Mouse (Mus musculus) left cerebral cortex, postnatal 14 days (tissue): ENCODE measurements at regions not wholly inside any gene's neighbourhood (a gene's known extent, or its start where the extent isn't known, plus 50 kb on each side); places are given as distances from the start of the nearest gene placed in this dataset.
A peak's percentile ranks its signal among the peaks of the same experiment; 100 is the strongest.

Experiments
- DNase-seq, 2 experiments: peaks; one replicate each; pipeline ENCODE4 v3.0.0; 2021 to 2022; ENCODE audit warnings: low spot score in 2 of 2, mixed read lengths in 1 of 2
- intact Hi-C: fragments of 180-260 bp; cut with DNase I; formaldehyde crosslinking; loops from one replicate; pipeline ENCODE4 v1.15.1; 2025

GRCm38 (mm10) chr1:151045334-151045733 is 52.1 kb upstream of the Hmcn1 start:
- DNase-seq, result no peak
- intact Hi-C loops, result no loop called here

- intact Hi-C loops, result no loop called here
- no peak for DNase-seq
Observed at GRCm38 (mm10) chr1:151046626-151047025, 53.4 kb upstream of the Hmcn1 start.

- intact Hi-C loops, result no loop called here
- DNase-seq, result no peak
Observed at GRCm38 (mm10) chr1:151049726-151050506, 56.7 kb upstream of the Hmcn1 start.

GRCm38 (mm10) chr1:151050507-151050816 is 57.2 kb upstream of the Hmcn1 start:
- intact Hi-C loops, result no loop called here
- DNase-seq, result no peak

- intact Hi-C loops, result no loop called here
Observed at GRCm38 (mm10) chr1:151053268-151053667, 60.0 kb upstream of the Hmcn1 start.

GRCm38 (mm10) chr1:151055396-151055795 is 62.2 kb upstream of the Hmcn1 start:
- intact Hi-C loops, result no loop called here
- DNase-seq, result no peak

More at GRCm38 (mm10) chr1:151053268-151053667, 60.0 kb upstream of the Hmcn1 start:
- no peak for DNase-seq

GRCm38 (mm10) chr1:151059546-151060136 is 66.4 kb upstream of the Hmcn1 start:
- DNase-seq, result no peak
- intact Hi-C loops, result no loop called here

GRCm38 (mm10) chr1:151065090-151065567 is 71.9 kb upstream of the Hmcn1 start:
- no peak for DNase-seq
- intact Hi-C loops, result no loop called here

GRCm38 (mm10) chr1:151066379-151067128 is 73.3 kb upstream of the Hmcn1 start:
- intact Hi-C loops, result no loop called here
- no peak for DNase-seq

- DNase-seq, result no peak
- intact Hi-C loops, result no loop called here
Observed at GRCm38 (mm10) chr1:151074508-151075314, 81.5 kb upstream of the Hmcn1 start.

- no peak for DNase-seq
- intact Hi-C loops, result no loop called here
Observed at GRCm38 (mm10) chr1:151075541-151075940, 82.3 kb upstream of the Hmcn1 start.

GRCm38 (mm10) chr1:151078909-151079522 is 85.8 kb upstream of the Hmcn1 start:
- intact Hi-C loops, result loop anchor here (2.0 kb wide), 1 partner anchor 266 kb away; the partner anchor contains the start of gene Ivns1abp
- peak; percentile 86 to 89 for DNase-seq

- intact Hi-C loops, result loop anchor here (2.0 to 10.0 kb wide), 2 partner anchors 175 to 265 kb away; partner anchors contain the start of gene Ivns1abp
- DNase-seq, result no peak
Observed at GRCm38 (mm10) chr1:151079614-151080360, 86.6 kb upstream of the Hmcn1 start.

GRCm38 (mm10) chr1:151080510-151080980 is 87.3 kb upstream of the Hmcn1 start:
- intact Hi-C loops, result loop anchor here (10.0 kb wide), 1 partner anchor 174 kb away; no protein-coding TSS in a partner anchor
- no peak for DNase-seq

GRCm38 (mm10) chr1:151082510-151083033 is 89.3 kb upstream of the Hmcn1 start:
- DNase-seq, result no peak
- intact Hi-C loops, result loop anchor here (10.0 kb wide), 1 partner anchor 172 kb away; no protein-coding TSS in a partner anchor

- intact Hi-C loops, result loop anchor here (10.0 kb wide), 1 partner anchor 171 kb away; no protein-coding TSS in a partner anchor
- no peak for DNase-seq
Observed at GRCm38 (mm10) chr1:151083806-151084205, 90.6 kb upstream of the Hmcn1 start.

GRCm38 (mm10) chr1:151086111-151086859 is 93.0 kb upstream of the Hmcn1 start:
- intact Hi-C loops, result loop anchor here (10.0 kb wide), 1 partner anchor 169 kb away; no protein-coding TSS in a partner anchor
- DNase-seq, result no peak
